Mouse (Mus musculus): ENCODE data around the gene Tab2.

Tab2 gene

GRCm38 (mm10) chr10:7956228-7957001 is at the start of gene Tab2:
TSS of gene Tab2 (minus strand) at chr10:7956230.
- DNase-seq (ENCODE audit: extremely low read depth, low read depth, low spot score), result no peak

DNA sequence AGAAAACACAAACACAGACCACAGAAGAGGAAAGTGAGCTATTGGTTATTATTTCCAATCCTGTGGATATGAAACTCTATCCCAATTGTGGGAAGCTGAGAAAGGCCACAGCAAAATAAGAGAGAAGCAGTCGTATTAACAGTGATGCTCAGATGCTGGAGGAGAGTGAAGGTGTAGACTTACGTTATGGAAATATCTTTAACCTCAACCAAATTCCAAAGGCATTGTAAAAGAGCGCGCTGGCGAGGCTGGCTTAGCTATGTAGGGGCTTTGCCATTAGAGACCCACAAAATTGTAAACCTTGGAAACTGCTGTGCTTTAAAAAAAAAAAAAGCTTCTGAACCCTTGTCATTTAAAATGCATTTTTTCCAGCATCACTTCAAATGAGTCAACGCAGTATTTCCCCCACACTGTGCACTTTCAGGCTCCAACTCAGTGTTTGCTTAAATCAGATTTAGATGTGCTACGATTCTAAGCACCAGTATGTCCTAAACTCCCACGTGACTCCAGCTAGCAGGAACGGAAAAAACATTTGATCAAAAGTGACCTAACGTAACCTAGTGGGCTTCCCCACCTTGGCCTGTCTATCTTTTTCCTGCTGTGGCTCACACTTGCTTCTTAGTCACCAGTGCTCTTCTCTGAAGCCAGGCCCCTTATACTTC is 36.4 kb upstream of the Tab2 start:
- no peak for DNase-seq (ENCODE audit: extremely low read depth, low read depth, low spot score)

DNA sequence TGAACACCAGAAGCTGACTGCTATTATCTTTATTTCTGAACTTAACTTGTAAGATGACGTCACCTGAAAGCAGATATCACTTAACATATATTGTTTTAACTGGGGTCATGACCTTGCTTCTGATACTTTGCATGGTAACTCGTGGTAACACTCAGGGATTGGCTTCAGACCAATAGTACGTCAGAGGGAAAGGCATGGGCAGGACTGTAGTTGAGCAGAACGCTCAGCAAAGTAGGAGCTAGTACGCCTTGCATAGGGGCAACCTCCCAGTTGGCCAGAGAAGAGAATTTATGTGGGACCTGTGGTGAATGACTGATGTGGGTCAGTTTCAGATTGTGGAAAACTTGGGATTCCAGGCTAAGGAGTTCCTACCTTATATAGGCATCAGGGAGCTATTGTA is 35.6 kb upstream of the Tab2 start:
- DNase-seq (ENCODE audit: extremely low read depth, low read depth, low spot score), result no peak

GRCm38 (mm10) chr10:7987521-7987920 is 31.5 kb upstream of the Tab2 start:
- no peak for DNase-seq (ENCODE audit: extremely low read depth, low read depth, low spot score)

- no peak for DNase-seq (ENCODE audit: extremely low read depth, low read depth, low spot score)
Measured at GRCm38 (mm10) chr10:7976462-7976861, 20.4 kb upstream of the Tab2 start.

GRCm38 (mm10) chr10:7968747-7969280 is 12.8 kb upstream of the Tab2 start:
- no peak for DNase-seq (ENCODE audit: extremely low read depth, low read depth, low spot score)

DNA sequence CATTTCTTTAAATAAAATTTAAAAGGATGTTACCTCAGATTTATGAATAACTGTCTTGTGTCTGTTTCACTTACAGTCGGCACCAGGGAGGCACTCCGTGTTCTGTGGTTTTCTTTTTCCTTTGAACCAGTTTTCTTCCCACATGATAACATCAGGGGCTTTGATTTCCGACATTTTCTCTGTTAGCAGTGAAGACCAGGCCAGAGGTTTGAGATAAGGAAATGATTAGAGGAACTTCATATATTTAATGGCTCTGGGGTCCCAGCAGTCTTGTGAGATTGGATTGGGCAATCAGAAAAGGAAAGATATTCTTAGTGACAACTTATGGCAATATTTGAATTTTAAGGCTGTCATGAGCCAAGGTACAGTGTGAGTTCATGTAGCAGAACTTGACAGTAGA is 11.1 kb upstream of the Tab2 start:
- DNase-seq (ENCODE audit: extremely low read depth, low read depth, low spot score), result no peak

DNA sequence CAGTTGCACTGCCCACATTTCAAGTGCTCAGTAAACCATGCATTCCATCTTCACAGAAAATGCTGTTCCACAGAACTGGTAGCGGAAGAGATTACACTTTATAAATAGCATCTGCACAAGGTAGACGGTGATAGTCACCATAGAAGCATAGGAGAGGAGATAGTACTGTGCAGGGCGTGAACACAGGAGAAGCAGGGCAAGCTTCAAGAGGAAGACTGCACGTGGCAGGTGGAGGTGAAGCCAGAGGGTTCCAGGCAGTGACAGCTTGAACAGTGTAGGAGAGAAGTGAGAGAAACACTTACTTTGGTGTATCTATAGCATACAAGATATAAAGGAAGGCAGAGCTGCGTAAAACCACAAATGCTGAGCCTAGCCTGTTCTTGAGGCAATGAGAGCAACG is 3.0 kb upstream of the Tab2 start:
- DNase-seq (ENCODE audit: extremely low read depth, low read depth, low spot score), result no peak

DNA sequence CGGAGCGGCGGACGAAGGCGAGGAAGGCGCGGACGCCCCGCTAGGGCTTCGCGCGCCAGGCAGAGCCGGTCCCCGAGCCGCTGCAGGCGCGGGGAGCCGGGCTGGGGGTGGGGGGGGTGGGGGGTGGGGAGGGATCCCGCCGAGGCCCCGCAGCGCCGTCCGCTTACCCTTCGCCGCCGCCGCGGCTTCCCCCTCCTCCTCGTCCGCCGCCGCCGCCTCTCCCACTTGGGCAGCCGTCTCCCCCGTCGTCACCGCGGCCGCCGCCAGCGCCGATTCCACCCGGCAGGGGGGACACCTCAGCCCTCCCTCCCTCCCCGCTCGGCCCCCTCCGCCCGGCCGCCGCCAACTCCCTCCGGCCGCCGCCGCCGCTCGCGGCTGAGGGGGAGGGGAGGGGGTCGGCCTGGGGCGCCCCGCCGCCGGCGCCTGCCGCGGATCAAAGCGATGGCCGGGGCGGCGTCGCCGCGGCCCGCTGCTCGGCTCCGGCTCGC is 352 bp downstream of the Tab2 start:
- DNase-seq (ENCODE audit: extremely low read depth, low read depth, low spot score), result no peak

DNA sequence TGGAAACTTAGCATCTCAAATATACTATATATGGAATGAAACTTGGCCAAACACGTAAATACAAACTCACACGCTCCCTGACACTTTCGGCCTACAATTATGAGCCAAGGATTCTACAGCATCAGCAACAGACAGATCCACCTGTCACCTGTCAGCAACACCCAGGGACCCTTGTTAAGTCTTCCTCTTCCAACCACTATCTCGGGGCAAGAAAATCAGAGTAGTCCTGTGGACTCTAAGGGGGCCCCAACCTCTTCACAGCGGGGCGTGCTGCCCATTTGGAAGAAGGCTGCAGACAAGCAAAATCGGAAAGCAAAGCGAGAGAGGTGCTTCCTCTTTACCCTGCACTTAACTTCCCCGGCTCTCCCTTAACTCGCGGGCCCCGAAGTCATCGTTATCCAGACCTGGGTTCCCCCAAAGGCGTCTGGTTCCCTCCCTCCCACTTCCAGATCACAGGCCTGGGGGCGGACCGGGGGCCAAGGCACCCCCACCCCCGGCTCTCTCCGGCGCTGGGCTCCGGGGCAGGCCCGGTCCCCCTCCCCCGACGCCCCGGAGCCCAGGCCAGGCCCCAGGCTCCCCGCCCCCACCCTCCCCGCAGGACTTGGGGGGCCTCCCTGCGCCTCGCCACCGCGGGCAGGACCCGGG is 919 bp downstream of the Tab2 start:
- DNase-seq (ENCODE audit: extremely low read depth, low read depth, low spot score), result no peak

GRCm38 (mm10) chr10:7954627-7954988 is 1.4 kb downstream of the Tab2 start:
- DNase-seq (ENCODE audit: extremely low read depth, low read depth, low spot score), result no peak

DNA sequence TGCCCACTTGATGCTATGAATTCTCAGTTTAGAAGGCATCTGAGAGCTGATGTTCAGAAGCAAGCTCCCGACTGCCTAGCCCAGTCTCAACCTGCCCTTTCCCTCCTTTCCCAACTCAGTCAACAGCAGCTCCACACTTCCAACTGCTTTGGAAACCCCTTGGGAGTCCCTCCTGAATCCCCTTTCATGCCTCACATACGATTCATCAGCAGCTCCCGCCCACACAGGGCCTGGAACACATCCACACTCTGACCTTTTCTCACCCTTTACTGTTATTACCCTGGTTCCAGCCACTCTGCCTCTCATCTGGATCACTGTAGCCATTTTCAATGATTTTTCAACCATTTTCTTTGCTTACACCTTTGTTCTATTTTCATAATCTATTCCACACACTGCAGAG is 13.0 kb downstream of the Tab2 start:
- no peak for DNase-seq (ENCODE audit: extremely low read depth, low read depth, low spot score)

- DNase-seq (ENCODE audit: extremely low read depth, low read depth, low spot score), result no peak
Measured at GRCm38 (mm10) chr10:7936556-7937192, 19.4 kb downstream of the Tab2 start.

DNA sequence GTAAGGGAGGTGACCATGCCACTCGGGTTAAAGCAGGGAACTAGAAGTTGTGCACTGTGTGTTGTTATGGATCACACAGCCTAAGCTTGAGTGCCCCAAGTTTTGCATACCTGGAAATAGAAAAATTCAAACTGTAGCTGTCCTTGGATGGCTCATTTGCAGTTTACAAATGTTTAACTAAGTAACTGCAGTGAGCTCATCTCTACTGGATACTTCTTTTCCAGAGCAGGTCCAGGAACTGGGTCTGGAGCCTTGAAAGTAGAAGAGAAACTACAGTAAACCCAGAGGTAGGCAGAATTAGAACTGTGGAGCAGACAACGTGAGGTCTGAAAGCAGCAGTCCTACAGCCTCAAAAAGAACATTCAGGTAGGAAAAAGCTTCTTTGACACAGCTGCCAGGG is 23.1 kb downstream of the Tab2 start:
- no peak for DNase-seq (ENCODE audit: extremely low read depth, low read depth, low spot score)

- no peak for DNase-seq (ENCODE audit: extremely low read depth, low read depth, low spot score)
Measured at GRCm38 (mm10) chr10:7928996-7929395, 27.0 kb downstream of the Tab2 start.

GRCm38 (mm10) chr10:7925481-7925880 is 30.5 kb downstream of the Tab2 start:
- no peak for DNase-seq (ENCODE audit: extremely low read depth, low read depth, low spot score)

- no peak for DNase-seq (ENCODE audit: extremely low read depth, low read depth, low spot score)
Measured at GRCm38 (mm10) chr10:7923433-7923832, 32.6 kb downstream of the Tab2 start.

- no peak for DNase-seq (ENCODE audit: extremely low read depth, low read depth, low spot score)
Measured at GRCm38 (mm10) chr10:7911268-7911667, 44.8 kb downstream of the Tab2 start.

- DNase-seq (ENCODE audit: extremely low read depth, low read depth, low spot score), result no peak
Measured at GRCm38 (mm10) chr10:7907151-7907550, 48.9 kb downstream of the Tab2 start.

DNA sequence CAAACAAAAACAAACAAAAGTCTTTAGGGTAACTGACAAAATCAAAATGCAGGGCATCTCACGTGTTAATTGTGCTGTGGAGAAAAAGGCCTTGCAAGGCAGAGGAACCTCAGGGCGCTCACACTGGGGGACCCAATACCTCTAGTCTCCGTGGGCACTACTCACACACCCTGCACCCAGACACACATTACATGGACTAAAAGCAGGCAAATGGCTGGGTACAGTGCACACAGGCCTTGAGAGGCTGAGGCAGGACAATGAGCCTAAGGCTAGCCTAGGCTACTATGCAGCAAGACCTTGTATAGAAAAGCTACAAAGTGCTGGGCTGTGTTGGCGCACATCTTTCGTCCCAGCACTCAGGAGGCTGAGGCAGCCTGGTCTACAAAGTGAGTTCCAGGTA is 51.9 kb downstream of the Tab2 start:
- DNase-seq (ENCODE audit: extremely low read depth, low read depth, low spot score), result no peak

Measured in fat pad, adult 2 months (tissue).